Comparison of ENCODE assay signal across 12 mouse cellular contexts in genomic region chr10:80858350-80858935, GRCm38 (mm10). TPM values are rescaled to one million over a fixed set of nuclear protein-coding genes. Genes with fewer than 3 reads are reported as not detected.
A peak's percentile ranks its signal among the peaks of the same experiment; 100 is the strongest.
DNase-seq lines count a peak whose midpoint lies in the region; ATAC-seq and TF ChIP-seq lines count a peak whose summit lies in the region.
"Had no signal": no experiment of that assay in that cellular context is flagged by ENCODE, and none has a peak within 500 bp of the region (broad histone marks: within the 10 kb centered on the region; RNA-seq: fewer than 3 reads in every experiment).

No protein-coding gene starts in this region.

- 0 out of 2 replicates have a peak overlapping the region, but pooled peaks have one; percentile 88 for H3K4me2 ChIP-seq in hindbrain, embryonic 12.5 days (replicated peaks)
- no peak overlapping the region for H3K4me2 ChIP-seq in hindbrain, embryonic 11.5 days (replicated peaks; ENCODE audit: low read depth, low read length)
- no peak overlapping the region for H3K4me2 ChIP-seq in hindbrain, postnatal 0 days (ENCODE audit: low read depth, low read length)

- 83% methylated on average over 7 of the region's 7 CpGs for WGBS in hindbrain, embryonic 12.5 days
- 82% methylated on average over 7 of the region's 7 CpGs for WGBS in hindbrain, embryonic 11.5 days
- WGBS in hindbrain, postnatal 0 days = 85% methylated on average over 7 of the region's 7 CpGs

- intact Hi-C loops in left cerebral cortex, postnatal 25 days (cut with DNase I) = no loop called here

- peak overlapping the region; percentile 28 for H3K9ac ChIP-seq in hindbrain, embryonic 12.5 days
- no peak overlapping the region for H3K9ac ChIP-seq in hindbrain, embryonic 11.5 days (ENCODE audit: low read depth, low read length)
- H3K9ac ChIP-seq in hindbrain, postnatal 0 days (replicated peaks; ENCODE audit: low read length) = no peak overlapping the region

- TF ChIP-seq CTCF in hindbrain, postnatal 0 days (IDR thresholded peaks at IDR 0.05; ENCODE audit: low read depth) = no peak

- no peaks in the 10 kb centered on the region; the same call in 1 of the 2 replicates for H3K27me3 ChIP-seq in hindbrain, embryonic 12.5 days
- H3K27me3 ChIP-seq in hindbrain, embryonic 11.5 days (ENCODE audit: control insufficient read depth, insufficient read depth, low read length) = no peaks in the 10 kb centered on the region
- no peaks in the 10 kb centered on the region for H3K27me3 ChIP-seq in hindbrain, postnatal 0 days (ENCODE audit: insufficient read depth, low read length)

- H3K4me1 ChIP-seq in hindbrain, embryonic 12.5 days = peaks cover 40% of the 10 kb centered on the region
- peaks cover 6% of the 10 kb centered on the region; the same call in 1 of the 2 replicates for H3K4me1 ChIP-seq in hindbrain, embryonic 11.5 days (replicated peaks; ENCODE audit: control insufficient read depth, insufficient read depth, low read length)
- peaks cover 16% of the 10 kb centered on the region; the same call in 1 of the 2 replicates for H3K4me1 ChIP-seq in hindbrain, postnatal 0 days (ENCODE audit: insufficient read depth, low read length)

- no peak for ATAC-seq in hindbrain, embryonic 12.5 days (ENCODE audit: low FRiP score)
- no peak for ATAC-seq in hindbrain, embryonic 11.5 days (ENCODE audit: low FRiP score)
- ATAC-seq in hindbrain, postnatal 0 days = no peak
- ATAC-seq in megakaryocyte-erythroid progenitor cell, adult 5-6 weeks (replicated peaks; ENCODE audit: low FRiP score, low TSS enrichment, poor library complexity, severe bottlenecking) = peak; percentile 69

- H3K9me3 ChIP-seq in hindbrain, embryonic 12.5 days (replicated peaks) = no peaks in the 10 kb centered on the region
- no peaks in the 10 kb centered on the region for H3K9me3 ChIP-seq in hindbrain, embryonic 11.5 days (ENCODE audit: control insufficient read depth, low read length)
- H3K9me3 ChIP-seq in hindbrain, postnatal 0 days (ENCODE audit: low read length) = no peaks in the 10 kb centered on the region

- peaks cover 24% of the 10 kb centered on the region for H3K36me3 ChIP-seq in hindbrain, embryonic 12.5 days
- H3K36me3 ChIP-seq in hindbrain, embryonic 11.5 days (ENCODE audit: control insufficient read depth, insufficient read depth, low read length) = 0 out of 2 replicates have a peak, but pooled peaks cover 4% of the 10 kb centered on the region
- peaks cover 16% of the 10 kb centered on the region for H3K36me3 ChIP-seq in hindbrain, postnatal 0 days (ENCODE audit: insufficient read depth, low read length)

- no peak for DNase-seq in hindbrain, embryonic 11.5 days (ENCODE audit: low spot score)
- peak; percentile 90 for DNase-seq in c-Kit-positive CD71-positive TER-119-negative erythroid progenitor cells, embryonic 14.5 days (ENCODE audit: low read depth)
- no peak for DNase-seq in hindbrain, postnatal 0 days (ENCODE audit: low spot score)
- no peak for DNase-seq in cerebellum, adult 11-12 months
- DNase-seq in left cerebral cortex, postnatal 25 days (ENCODE audit: low spot score in 2 of 2) = no peak
- no peak for DNase-seq in kidney, adult 8-10 months
- DNase-seq: adrenal gland, adult 8-10 months; gastrocnemius, postnatal 25 days; thymus, postnatal 36 days had no signal

- H3K4me3 ChIP-seq in hindbrain, embryonic 12.5 days = no peak overlapping the region
- no peak overlapping the region for H3K4me3 ChIP-seq in hindbrain, embryonic 11.5 days (ENCODE audit: low read depth, low read length)
- H3K4me3 ChIP-seq in hindbrain, postnatal 0 days (ENCODE audit: low read length) = no peak overlapping the region

- no peak overlapping the region for H3K27ac ChIP-seq in hindbrain, embryonic 12.5 days
- H3K27ac ChIP-seq in hindbrain, embryonic 11.5 days (ENCODE audit: low read depth, low read length) = no peak overlapping the region
- H3K27ac ChIP-seq in hindbrain, postnatal 0 days = peak overlapping the region; percentile 86; the same call in 1 of the 2 replicates

RNA-seq across cellular contexts. Expression of gene Sppl2b, which starts 3.4 kb away (rescaled TPM):
- polyA plus RNA-seq in hindbrain, embryonic 12.5 days (2016; fragmentation: Nextera tagmentation; extraction: Ambion mirVana) = 56.6 and 58.8 TPM in 2 replicates
- 25.1 and 25.4 TPM in 2 replicates for polyA plus RNA-seq in hindbrain, embryonic 11.5 days (2014; fragmentation: Nextera tagmentation; extraction: Ambion mirVana)
- total RNA-seq in hindbrain, postnatal 0 days (2014; rRNA removed) = 161 and 174 TPM in 2 replicates
- polyA plus RNA-seq in hindbrain, postnatal 0 days (2015; fragmentation: Nextera tagmentation; extraction: Ambion mirVana) = 76.0 and 76.2 TPM in 2 replicates
- total RNA-seq in megakaryocyte-erythroid progenitor cell, adult 5-6 weeks (2014; fragmentation: Nextera tagmentation) = 116 and 117 TPM in 2 replicates
- total RNA-seq in megakaryocyte-erythroid progenitor cell, adult 5-6 weeks (2017) = 45.6 and 65.4 TPM in 2 replicates
- 10 to 100 TPM; 58.6 to 66.2 TPM for total RNA-seq in left cerebral cortex, postnatal 25 days (2021)

RNA-seq across cellular contexts. Expression of gene Lsm7, which starts 3.4 kb away (rescaled TPM):
- polyA plus RNA-seq in hindbrain, embryonic 12.5 days (2016; fragmentation: Nextera tagmentation; extraction: Ambion mirVana) = 214 and 250 TPM in 2 replicates
- polyA plus RNA-seq in hindbrain, embryonic 11.5 days (2014; fragmentation: Nextera tagmentation; extraction: Ambion mirVana) = 260 and 271 TPM in 2 replicates
- 165 and 189 TPM in 2 replicates for total RNA-seq in hindbrain, postnatal 0 days (2014; rRNA removed)
- polyA plus RNA-seq in hindbrain, postnatal 0 days (2015; fragmentation: Nextera tagmentation; extraction: Ambion mirVana) = 279 and 295 TPM in 2 replicates
- 291 and 326 TPM in 2 replicates for total RNA-seq in megakaryocyte-erythroid progenitor cell, adult 5-6 weeks (2014; fragmentation: Nextera tagmentation)
- total RNA-seq in megakaryocyte-erythroid progenitor cell, adult 5-6 weeks (2017) = 401 and 445 TPM in 2 replicates
- total RNA-seq in left cerebral cortex, postnatal 25 days (2021) = 10 to 100 TPM; 35.9 to 47.8 TPM

RNA-seq across cellular contexts. Expression of gene Tmprss9, which starts 13.2 kb away (rescaled TPM):
- polyA plus RNA-seq in hindbrain, embryonic 12.5 days (2016; fragmentation: Nextera tagmentation; extraction: Ambion mirVana) = 0.08 TPM in 2 replicates
- 0.05 and 0.06 TPM in 2 replicates for polyA plus RNA-seq in hindbrain, embryonic 11.5 days (2014; fragmentation: Nextera tagmentation; extraction: Ambion mirVana)
- total RNA-seq in hindbrain, postnatal 0 days (2014; rRNA removed) = 0.04 and 0.10 TPM in 2 replicates
- 0.14 and 0.26 TPM in 2 replicates for polyA plus RNA-seq in hindbrain, postnatal 0 days (2015; fragmentation: Nextera tagmentation; extraction: Ambion mirVana)
- 0.22 TPM in 1 of 2 replicates, not detected in the other for total RNA-seq in megakaryocyte-erythroid progenitor cell, adult 5-6 weeks (2014; fragmentation: Nextera tagmentation)
- total RNA-seq in megakaryocyte-erythroid progenitor cell, adult 5-6 weeks (2017) = not detected in 2 replicates
- under 1 TPM in 1 of 2 experiments, not detected in 1; 0.32 TPM for total RNA-seq in left cerebral cortex, postnatal 25 days (2021)
- total RNA-seq: gastrocnemius, postnatal 25 days had no signal

RNA-seq across cellular contexts. Expression of gene Lingo3, which starts 14.6 kb away (rescaled TPM):
- polyA plus RNA-seq in hindbrain, embryonic 12.5 days (2016; fragmentation: Nextera tagmentation; extraction: Ambion mirVana) = 0.74 and 0.94 TPM in 2 replicates
- 0.24 and 0.29 TPM in 2 replicates for polyA plus RNA-seq in hindbrain, embryonic 11.5 days (2014; fragmentation: Nextera tagmentation; extraction: Ambion mirVana)
- total RNA-seq in hindbrain, postnatal 0 days (2014; rRNA removed) = 66.9 and 70.3 TPM in 2 replicates
- 26.6 and 28.0 TPM in 2 replicates for polyA plus RNA-seq in hindbrain, postnatal 0 days (2015; fragmentation: Nextera tagmentation; extraction: Ambion mirVana)
- total RNA-seq in megakaryocyte-erythroid progenitor cell, adult 5-6 weeks (2014; fragmentation: Nextera tagmentation) = 1.6 TPM in 1 of 2 replicates, not detected in the other
- not detected in 2 replicates for total RNA-seq in megakaryocyte-erythroid progenitor cell, adult 5-6 weeks (2017)
- total RNA-seq in left cerebral cortex, postnatal 25 days (2021) = 10 to 100 TPM; 35.6 to 48.0 TPM
- total RNA-seq: liver, adult 2 months had no signal

RNA-seq across cellular contexts. Expression of gene Oaz1, which starts 32.0 kb away (rescaled TPM):
- polyA plus RNA-seq in hindbrain, embryonic 12.5 days (2016; fragmentation: Nextera tagmentation; extraction: Ambion mirVana) = 1,255 and 1,389 TPM in 2 replicates
- polyA plus RNA-seq in hindbrain, embryonic 11.5 days (2014; fragmentation: Nextera tagmentation; extraction: Ambion mirVana) = 1,755 and 1,772 TPM in 2 replicates
- total RNA-seq in hindbrain, postnatal 0 days (2014; rRNA removed) = 1,128 and 1,180 TPM in 2 replicates
- polyA plus RNA-seq in hindbrain, postnatal 0 days (2015; fragmentation: Nextera tagmentation; extraction: Ambion mirVana) = 1,097 and 1,185 TPM in 2 replicates
- 1,436 and 1,526 TPM in 2 replicates for total RNA-seq in megakaryocyte-erythroid progenitor cell, adult 5-6 weeks (2014; fragmentation: Nextera tagmentation)
- total RNA-seq in megakaryocyte-erythroid progenitor cell, adult 5-6 weeks (2017) = 220 and 353 TPM in 2 replicates
- 100 to 1,000 TPM; 500 to 527 TPM for total RNA-seq in left cerebral cortex, postnatal 25 days (2021)
